Mouse (Mus musculus): Measurements from ENCODE around the gene Naa35. TPM values are rescaled to one million over a fixed set of nuclear protein-coding genes. Genes with fewer than 3 reads are reported as not detected.

Naa35 gene
- polyA plus RNA-seq, 1 experiment from 2014 or later = 102 TPM

- Histone ChIP-seq H3K9me3 (ENCODE audit: control insufficient read depth, low read length) (no peaks in the 10 kb centered on the region), H3K4me1 (ENCODE audit: control insufficient read depth, insufficient read depth, low read length) (peaks cover 6% of the 10 kb centered on the region), H3K27me3 (ENCODE audit: control insufficient read depth, insufficient read depth, low read length) (no peaks in the 10 kb centered on the region), H3K4me2 (ENCODE audit: low read depth, severe bottlenecking) (no peak overlapping the region), H3K9ac (ENCODE audit: low read length) (no peak overlapping the region), H3K27ac (replicated peaks; ENCODE audit: low read depth, low read length) (no peak overlapping the region), H3K4me3 (ENCODE audit: low read depth, low read length) (no peak overlapping the region), H3K36me3 (ENCODE audit: control insufficient read depth, insufficient read depth, low read length) (peaks cover 2% of the 10 kb centered on the region; the same call in 1 of the 2 replicates)
- ATAC-seq (ENCODE audit: insufficient number of reproducible peaks, low FRiP score, low TSS enrichment, low read depth) (no peak), DNase-seq (ENCODE audit: low spot score) (no peak)
- WGBS = 61% methylated on average over 2 of the region's 2 CpGs
Observed at GRCm38 (mm10) chr13:59671521-59671920, 86.5 kb downstream of the Naa35 start.

GRCm38 (mm10) chr13:59672248-59672647 is 87.2 kb downstream of the Naa35 start:
- H3K4me1 ChIP-seq (ENCODE audit: control insufficient read depth, insufficient read depth, low read length) = peaks cover 6% of the 10 kb centered on the region
- H3K4me2 ChIP-seq (ENCODE audit: low read depth, severe bottlenecking) = no peak overlapping the region
- no peaks in the 10 kb centered on the region for H3K27me3 ChIP-seq (ENCODE audit: control insufficient read depth, insufficient read depth, low read length)
- no peak overlapping the region for H3K4me3 ChIP-seq (ENCODE audit: low read depth, low read length)
- DNase-seq (ENCODE audit: low spot score) = no peak
- ATAC-seq (ENCODE audit: insufficient number of reproducible peaks, low FRiP score, low TSS enrichment, low read depth) = no peak
- H3K36me3 ChIP-seq (ENCODE audit: control insufficient read depth, insufficient read depth, low read length) = peaks cover 2% of the 10 kb centered on the region; the same call in 1 of the 2 replicates
- H3K9me3 ChIP-seq (ENCODE audit: control insufficient read depth, low read length) = no peaks in the 10 kb centered on the region
- H3K9ac ChIP-seq (ENCODE audit: low read length) = no peak overlapping the region
- WGBS = 71% methylated on average over 6 of the region's 6 CpGs
- H3K27ac ChIP-seq (replicated peaks; ENCODE audit: low read depth, low read length) = no peak overlapping the region

GRCm38 (mm10) chr13:59673597-59673996 is 88.5 kb downstream of the Naa35 start:
- Histone ChIP-seq H3K27me3 (ENCODE audit: control insufficient read depth, insufficient read depth, low read length) (no peaks in the 10 kb centered on the region), H3K4me1 (ENCODE audit: control insufficient read depth, insufficient read depth, low read length) (peaks cover 6% of the 10 kb centered on the region), H3K9ac (ENCODE audit: low read length) (no peak overlapping the region), H3K36me3 (ENCODE audit: control insufficient read depth, insufficient read depth, low read length) (peaks cover 2% of the 10 kb centered on the region; the same call in 1 of the 2 replicates), H3K4me2 (ENCODE audit: low read depth, severe bottlenecking) (peak overlapping the region; percentile 16; the same call in 1 of the 2 replicates), H3K4me3 (ENCODE audit: low read depth, low read length) (no peak overlapping the region), H3K27ac (replicated peaks; ENCODE audit: low read depth, low read length) (no peak overlapping the region), H3K9me3 (ENCODE audit: control insufficient read depth, low read length) (no peaks in the 10 kb centered on the region)
- ATAC-seq (ENCODE audit: insufficient number of reproducible peaks, low FRiP score, low TSS enrichment, low read depth) (no peak), DNase-seq (ENCODE audit: low spot score) (no peak)
- 47% methylated on average over 7 of the region's 7 CpGs for WGBS

GRCm38 (mm10) chr13:59674215-59674614 is 89.2 kb downstream of the Naa35 start:
- H3K36me3 ChIP-seq (ENCODE audit: control insufficient read depth, insufficient read depth, low read length) = peaks cover 2% of the 10 kb centered on the region; the same call in 1 of the 2 replicates
- H3K27me3 ChIP-seq (ENCODE audit: control insufficient read depth, insufficient read depth, low read length) = no peaks in the 10 kb centered on the region
- peak overlapping the region; percentile 82 for H3K9ac ChIP-seq (ENCODE audit: low read length)
- no peaks in the 10 kb centered on the region for H3K9me3 ChIP-seq (ENCODE audit: control insufficient read depth, low read length)
- DNase-seq (ENCODE audit: low spot score) (peak; percentile 57), ATAC-seq (ENCODE audit: insufficient number of reproducible peaks, low FRiP score, low TSS enrichment, low read depth) (no peak)
- peak overlapping the region; percentile 75 for H3K4me3 ChIP-seq (ENCODE audit: low read depth, low read length)
- no peak overlapping the region for H3K27ac ChIP-seq (replicated peaks; ENCODE audit: low read depth, low read length)
- peak overlapping the region; percentile 80 for H3K4me2 ChIP-seq (ENCODE audit: low read depth, severe bottlenecking)
- peaks cover 6% of the 10 kb centered on the region for H3K4me1 ChIP-seq (ENCODE audit: control insufficient read depth, insufficient read depth, low read length)
- 4% methylated on average over 3 of the region's 3 CpGs for WGBS

GRCm38 (mm10) chr13:59674761-59675150 is 89.7 kb downstream of the Naa35 start:
- peak overlapping the region; percentile 65; the same call in 1 of the 2 replicates for H3K27ac ChIP-seq (replicated peaks; ENCODE audit: low read depth, low read length)
- 1% methylated on average over 13 of the region's 13 CpGs for WGBS
- no peaks in the 10 kb centered on the region for H3K9me3 ChIP-seq (ENCODE audit: control insufficient read depth, low read length)
- no peak for ATAC-seq (ENCODE audit: insufficient number of reproducible peaks, low FRiP score, low TSS enrichment, low read depth)
- peak overlapping the region; percentile 80 for H3K4me2 ChIP-seq (ENCODE audit: low read depth, severe bottlenecking)
- peak overlapping the region; percentile 75 for H3K4me3 ChIP-seq (ENCODE audit: low read depth, low read length)
- H3K27me3 ChIP-seq (ENCODE audit: control insufficient read depth, insufficient read depth, low read length) = no peaks in the 10 kb centered on the region
- peak; percentile 72 for DNase-seq (ENCODE audit: low spot score)
- H3K36me3 ChIP-seq (ENCODE audit: control insufficient read depth, insufficient read depth, low read length) = peaks cover 2% of the 10 kb centered on the region; the same call in 1 of the 2 replicates
- H3K4me1 ChIP-seq (ENCODE audit: control insufficient read depth, insufficient read depth, low read length) = peaks cover 6% of the 10 kb centered on the region
- peak overlapping the region; percentile 82 for H3K9ac ChIP-seq (ENCODE audit: low read length)

GRCm38 (mm10) chr13:59675151-59676011 is 90.3 kb downstream of the Naa35 start, which contains the start of gene Golm1:
TSS of gene Golm1 (minus strand) at chr13:59675811.
- WGBS = under 1% methylated on average over 47 of the region's 61 CpGs
- peak within 1 kb of the TSS; percentile 82 for H3K9ac ChIP-seq (ENCODE audit: low read length)
- H3K27me3 ChIP-seq (ENCODE audit: control insufficient read depth, insufficient read depth, low read length) = no peaks in the 10 kb centered on the region
- DNase-seq (ENCODE audit: low spot score) (peak; percentile 79), ATAC-seq (ENCODE audit: insufficient number of reproducible peaks, low FRiP score, low TSS enrichment, low read depth) (peak; percentile 85)
- H3K9me3 ChIP-seq (ENCODE audit: control insufficient read depth, low read length) = no peaks in the 10 kb centered on the region
- peaks cover 6% of the 10 kb centered on the region for H3K4me1 ChIP-seq (ENCODE audit: control insufficient read depth, insufficient read depth, low read length)
- H3K4me3 ChIP-seq (ENCODE audit: low read depth, low read length) = peak within 1 kb of the TSS; percentile 75
- H3K4me2 ChIP-seq (ENCODE audit: low read depth, severe bottlenecking) = peak within 1 kb of the TSS; percentile 80
- H3K36me3 ChIP-seq (ENCODE audit: control insufficient read depth, insufficient read depth, low read length) = peaks cover 2% of the 10 kb centered on the region; the same call in 1 of the 2 replicates
- peak within 1 kb of the TSS; percentile 65 for H3K27ac ChIP-seq (replicated peaks; ENCODE audit: low read depth, low read length)

- H3K4me2 ChIP-seq (ENCODE audit: low read depth, severe bottlenecking) = no peak overlapping the region
- 79% methylated on average over 12 of the region's 12 CpGs for WGBS
- no peak for DNase-seq (ENCODE audit: low spot score)
Observed at GRCm38 (mm10) chr13:59676316-59677229, 91.5 kb downstream of the Naa35 start.

GRCm38 (mm10) chr13:59679306-59679705 is 94.2 kb downstream of the Naa35 start:
- ATAC-seq (ENCODE audit: insufficient number of reproducible peaks, low FRiP score, low TSS enrichment, low read depth) (no peak), DNase-seq (ENCODE audit: low spot score) (no peak)
- Histone ChIP-seq H3K4me1 (ENCODE audit: control insufficient read depth, insufficient read depth, low read length) (no peaks in the 10 kb centered on the region), H3K9me3 (ENCODE audit: control insufficient read depth, low read length) (no peaks in the 10 kb centered on the region), H3K4me3 (ENCODE audit: low read depth, low read length) (no peak overlapping the region), H3K27ac (replicated peaks; ENCODE audit: low read depth, low read length) (no peak overlapping the region), H3K4me2 (ENCODE audit: low read depth, severe bottlenecking) (no peak overlapping the region), H3K36me3 (ENCODE audit: control insufficient read depth, insufficient read depth, low read length) (no peaks in the 10 kb centered on the region), H3K9ac (ENCODE audit: low read length) (no peak overlapping the region), H3K27me3 (ENCODE audit: control insufficient read depth, insufficient read depth, low read length) (no peaks in the 10 kb centered on the region)
- WGBS = 47% methylated on average over 4 of the region's 4 CpGs

More at GRCm38 (mm10) chr13:59676316-59677229, 91.5 kb downstream of the Naa35 start:
- no peak for ATAC-seq (ENCODE audit: insufficient number of reproducible peaks, low FRiP score, low TSS enrichment, low read depth)
- H3K27me3 ChIP-seq (ENCODE audit: control insufficient read depth, insufficient read depth, low read length) = no peaks in the 10 kb centered on the region
- H3K4me3 ChIP-seq (ENCODE audit: low read depth, low read length) = no peak overlapping the region
- H3K27ac ChIP-seq (replicated peaks; ENCODE audit: low read depth, low read length) = no peak overlapping the region
- H3K36me3 ChIP-seq (ENCODE audit: control insufficient read depth, insufficient read depth, low read length) = peaks cover 2% of the 10 kb centered on the region; the same call in 1 of the 2 replicates
- peaks cover 6% of the 10 kb centered on the region for H3K4me1 ChIP-seq (ENCODE audit: control insufficient read depth, insufficient read depth, low read length)
- H3K9ac ChIP-seq (ENCODE audit: low read length) = no peak overlapping the region
- H3K9me3 ChIP-seq (ENCODE audit: control insufficient read depth, low read length) = no peaks in the 10 kb centered on the region

Measured in limb, embryonic 11.5 days (tissue).